Mouse (Mus musculus): ENCODE measurements around the gene Neurod2. TPM values are rescaled to one million over a fixed set of nuclear protein-coding genes. Genes with fewer than 3 reads are reported as not detected.

Neurod2 gene
- polyA plus RNA-seq, 1 experiment from 2014 or later, result 3.8 TPM

DNA sequence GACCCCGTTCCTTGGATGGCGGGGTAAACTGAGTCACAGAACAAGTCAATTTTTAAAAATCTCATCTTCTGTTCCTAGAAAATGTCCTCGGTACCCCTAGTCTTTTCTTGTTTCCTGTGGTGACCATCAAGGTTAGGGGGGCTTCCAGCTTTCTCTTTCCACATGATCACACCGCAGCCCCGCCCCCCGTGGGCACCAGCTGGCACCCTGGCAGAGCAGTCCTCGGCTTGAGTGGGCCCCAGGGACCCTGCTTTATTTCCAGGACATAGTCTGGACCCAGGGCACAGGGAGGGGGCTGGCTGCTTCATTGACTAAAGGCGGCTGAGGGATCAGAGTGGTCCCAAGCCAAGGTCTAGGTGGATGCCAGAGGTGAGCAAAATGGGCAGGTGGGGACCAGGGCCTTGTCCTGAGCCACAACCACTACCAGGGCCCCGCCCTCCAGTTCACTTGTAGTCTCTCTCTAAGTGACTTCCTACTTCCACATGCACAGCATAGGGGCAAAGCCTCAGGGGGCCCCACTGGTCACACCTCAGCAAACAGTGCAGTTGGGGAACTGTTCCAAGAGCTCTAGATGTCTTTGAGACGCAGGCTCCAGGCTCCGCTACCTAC is 10.3 kb upstream of the Neurod2 start:
- H3K36me3 ChIP-seq (ENCODE audit: control insufficient read depth, insufficient read depth, low read length), result no peaks in the 10 kb centered on the region
- H3K27me3 ChIP-seq (ENCODE audit: control insufficient read depth, insufficient read depth, low read length), result peaks cover 77% of the 10 kb centered on the region
- DNase-seq (ENCODE audit: low spot score) (no peak), ATAC-seq (replicated peaks; ENCODE audit: low FRiP score) (no peak)
- H3K4me2 ChIP-seq (ENCODE audit: low read depth, low read length, severe bottlenecking), result peak overlapping the region; percentile 81; the same call in 1 of the 2 replicates
- WGBS, result 7% methylated on average over 11 of the region's 11 CpGs
- no peaks in the 10 kb centered on the region for H3K9me3 ChIP-seq (ENCODE audit: control insufficient read depth, low read length)
- H3K9ac ChIP-seq (ENCODE audit: low read length), result no peak overlapping the region; the same call in 1 of the 2 replicates
- 0 out of 2 replicates have a peak overlapping the region, but pooled peaks have one; percentile 12 for H3K27ac ChIP-seq (ENCODE audit: low read depth, low read length)
- H3K4me3 ChIP-seq (ENCODE audit: low read depth, low read length), result no peak overlapping the region
- H3K4me1 ChIP-seq (replicated peaks; ENCODE audit: control insufficient read depth, insufficient read depth, low read length), result peaks cover 20% of the 10 kb centered on the region

DNA sequence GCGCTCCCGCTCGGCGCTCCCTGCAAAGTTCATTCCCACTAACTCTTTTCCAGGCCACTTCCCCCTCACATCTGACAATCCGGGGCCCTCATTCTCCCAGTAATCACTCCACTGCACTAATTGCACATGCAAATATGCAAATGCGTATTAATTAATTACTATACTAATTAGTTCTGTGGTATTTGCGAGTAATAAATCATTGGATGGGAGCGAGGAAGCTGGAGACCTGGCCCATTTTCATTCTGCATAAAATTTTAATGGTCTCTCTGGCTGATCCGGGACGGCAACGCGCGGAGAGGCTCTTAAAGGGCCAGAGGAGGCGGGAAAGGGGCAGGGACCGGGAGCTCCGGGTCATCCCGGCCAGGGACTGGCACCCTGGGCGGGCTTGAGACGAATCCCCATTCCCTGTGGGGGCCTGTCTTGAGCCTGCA is 9.6 kb upstream of the Neurod2 start:
- H3K27me3 ChIP-seq (ENCODE audit: control insufficient read depth, insufficient read depth, low read length), result peaks cover 84% of the 10 kb centered on the region
- H3K36me3 ChIP-seq (ENCODE audit: control insufficient read depth, insufficient read depth, low read length), result no peaks in the 10 kb centered on the region
- DNase-seq (ENCODE audit: low spot score) (no peak), ATAC-seq (replicated peaks; ENCODE audit: low FRiP score) (no peak)
- peak overlapping the region; percentile 81 for H3K4me2 ChIP-seq (ENCODE audit: low read depth, low read length, severe bottlenecking)
- H3K27ac ChIP-seq (ENCODE audit: low read depth, low read length), result no peak overlapping the region
- no peak overlapping the region; the same call in none of the 2 replicates for H3K9ac ChIP-seq (ENCODE audit: low read length)
- peak overlapping the region; percentile 48 for H3K4me3 ChIP-seq (ENCODE audit: low read depth, low read length)
- WGBS, result under 1% methylated on average over 19 of the region's 19 CpGs
- H3K4me1 ChIP-seq (replicated peaks; ENCODE audit: control insufficient read depth, insufficient read depth, low read length), result peaks cover 27% of the 10 kb centered on the region
- H3K9me3 ChIP-seq (ENCODE audit: control insufficient read depth, low read length), result no peaks in the 10 kb centered on the region

DNA sequence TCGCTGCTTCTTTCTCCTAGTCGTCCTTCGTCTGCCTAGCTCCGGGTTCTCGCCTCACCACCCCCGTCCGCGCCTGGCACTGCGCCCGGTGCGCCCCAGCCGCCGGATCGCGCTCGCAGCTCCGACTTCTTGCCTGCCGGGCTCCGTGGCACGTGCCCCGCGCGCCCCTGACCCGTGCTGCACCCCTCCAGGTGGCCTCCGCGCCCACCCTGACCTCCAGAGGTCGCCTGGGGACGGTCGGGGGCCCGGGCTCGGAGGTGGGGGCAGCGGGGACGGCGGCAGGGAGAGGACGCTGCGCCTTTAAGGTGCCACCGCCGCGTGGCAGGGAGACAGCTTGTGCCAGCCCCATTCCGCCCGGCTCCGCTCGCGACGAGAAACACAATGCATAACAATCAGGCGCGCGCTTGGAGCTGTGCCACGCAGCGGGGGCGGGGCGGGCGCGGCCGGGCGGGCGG is 9.1 kb upstream of the Neurod2 start:
- DNase-seq (ENCODE audit: low spot score) (peak; percentile 70), ATAC-seq (replicated peaks; ENCODE audit: low FRiP score) (no peak)
- WGBS, result under 1% methylated on average over 46 of the region's 57 CpGs
- Histone ChIP-seq H3K27ac (ENCODE audit: low read depth, low read length) (no peak overlapping the region), H3K36me3 (ENCODE audit: control insufficient read depth, insufficient read depth, low read length) (no peaks in the 10 kb centered on the region), H3K4me2 (ENCODE audit: low read depth, low read length, severe bottlenecking) (peak overlapping the region; percentile 81), H3K9me3 (ENCODE audit: control insufficient read depth, low read length) (no peaks in the 10 kb centered on the region), H3K4me1 (replicated peaks; ENCODE audit: control insufficient read depth, insufficient read depth, low read length) (peaks cover 29% of the 10 kb centered on the region), H3K27me3 (ENCODE audit: control insufficient read depth, insufficient read depth, low read length) (peaks cover 88% of the 10 kb centered on the region), H3K4me3 (ENCODE audit: low read depth, low read length) (peak overlapping the region; percentile 48), H3K9ac (ENCODE audit: low read length) (peak overlapping the region; percentile 43)

DNA sequence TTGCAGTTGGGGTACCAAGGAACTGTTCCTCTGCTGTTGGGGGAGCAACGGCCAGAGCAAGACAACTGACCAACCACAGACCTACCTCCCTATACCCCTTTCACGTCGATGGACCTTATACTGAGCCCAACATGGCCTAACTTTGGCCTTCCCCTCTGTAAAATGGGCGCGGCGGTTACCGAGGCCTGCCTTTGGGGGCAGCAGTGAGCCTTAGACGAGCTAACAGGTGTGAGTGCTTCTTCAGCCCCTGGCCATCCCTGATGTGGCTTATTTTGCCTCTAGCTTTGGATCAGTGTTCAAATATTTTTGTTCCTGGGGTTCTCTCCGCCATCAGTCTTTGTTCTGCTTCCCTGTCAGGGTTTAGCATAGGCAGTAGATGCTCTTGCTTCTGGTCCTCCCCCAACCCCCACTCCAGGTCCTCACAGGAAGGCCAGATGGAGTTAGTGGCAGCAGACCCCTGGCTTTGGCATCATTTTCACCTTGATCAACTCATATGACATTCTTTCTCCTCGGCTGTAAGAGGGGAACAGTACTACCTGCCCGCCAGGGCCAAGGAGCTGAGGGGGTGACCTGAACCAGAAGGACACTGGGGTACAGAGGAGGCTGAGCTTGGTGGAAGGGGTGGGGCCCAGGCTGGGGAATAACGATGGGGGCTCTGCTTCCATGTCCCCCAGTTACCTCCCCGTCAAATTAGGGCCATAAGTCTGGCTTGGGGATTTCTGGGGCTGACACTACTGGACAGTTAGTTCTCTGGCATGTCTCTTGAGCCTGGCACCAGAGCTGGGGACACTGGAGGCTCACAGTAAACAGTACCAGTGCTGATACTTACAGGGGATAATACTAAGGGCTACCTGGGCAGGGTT is 7.0 kb upstream of the Neurod2 start:
- peaks cover 97% of the 10 kb centered on the region for H3K27me3 ChIP-seq (ENCODE audit: control insufficient read depth, insufficient read depth, low read length)
- DNase-seq (ENCODE audit: low spot score), result no peak
- H3K9ac ChIP-seq (ENCODE audit: low read length), result no peak overlapping the region
- H3K27ac ChIP-seq (ENCODE audit: low read depth, low read length), result no peak overlapping the region
- peaks cover 23% of the 10 kb centered on the region for H3K4me1 ChIP-seq (replicated peaks; ENCODE audit: control insufficient read depth, insufficient read depth, low read length)
- no peaks in the 10 kb centered on the region for H3K36me3 ChIP-seq (ENCODE audit: control insufficient read depth, insufficient read depth, low read length)
- 19% methylated on average over 13 of the region's 13 CpGs for WGBS
- no peak for ATAC-seq (replicated peaks; ENCODE audit: low FRiP score)
- H3K9me3 ChIP-seq (ENCODE audit: control insufficient read depth, low read length), result no peaks in the 10 kb centered on the region
- no peak overlapping the region for H3K4me2 ChIP-seq (ENCODE audit: low read depth, low read length, severe bottlenecking)
- H3K4me3 ChIP-seq (ENCODE audit: low read depth, low read length), result no peak overlapping the region

DNA sequence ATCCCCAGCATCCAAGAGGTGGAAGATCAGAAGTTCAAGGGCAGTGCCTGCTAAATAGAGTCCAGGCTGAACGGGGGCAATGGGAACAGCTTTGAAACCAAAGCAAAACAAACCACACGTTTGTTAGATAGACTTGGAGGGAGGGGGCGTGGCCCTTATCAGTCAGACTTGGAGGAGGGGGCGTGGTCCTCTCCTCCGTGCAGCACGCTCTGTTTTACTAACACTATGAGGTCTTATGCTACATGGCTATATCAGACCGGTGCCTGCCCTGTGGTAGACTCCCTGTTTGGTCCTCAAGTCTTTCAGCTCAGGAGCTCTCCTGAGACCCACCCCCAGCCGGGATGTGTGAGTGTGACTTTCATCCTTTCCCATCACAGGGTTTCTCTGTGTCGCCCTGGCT is 5.8 kb upstream of the Neurod2 start:
- Histone ChIP-seq H3K9ac (ENCODE audit: low read length) (no peak overlapping the region), H3K27me3 (ENCODE audit: control insufficient read depth, insufficient read depth, low read length) (peaks cover 99% of the 10 kb centered on the region), H3K4me1 (replicated peaks; ENCODE audit: control insufficient read depth, insufficient read depth, low read length) (peaks cover 22% of the 10 kb centered on the region), H3K9me3 (ENCODE audit: control insufficient read depth, low read length) (no peaks in the 10 kb centered on the region), H3K4me2 (ENCODE audit: low read depth, low read length, severe bottlenecking) (no peak overlapping the region), H3K4me3 (ENCODE audit: low read depth, low read length) (no peak overlapping the region), H3K27ac (ENCODE audit: low read depth, low read length) (no peak overlapping the region), H3K36me3 (ENCODE audit: control insufficient read depth, insufficient read depth, low read length) (no peaks in the 10 kb centered on the region)
- no peak for DNase-seq (ENCODE audit: low spot score)
- WGBS, result 7% methylated on average over 9 of the region's 9 CpGs
- no peak for ATAC-seq (replicated peaks; ENCODE audit: low FRiP score)

DNA sequence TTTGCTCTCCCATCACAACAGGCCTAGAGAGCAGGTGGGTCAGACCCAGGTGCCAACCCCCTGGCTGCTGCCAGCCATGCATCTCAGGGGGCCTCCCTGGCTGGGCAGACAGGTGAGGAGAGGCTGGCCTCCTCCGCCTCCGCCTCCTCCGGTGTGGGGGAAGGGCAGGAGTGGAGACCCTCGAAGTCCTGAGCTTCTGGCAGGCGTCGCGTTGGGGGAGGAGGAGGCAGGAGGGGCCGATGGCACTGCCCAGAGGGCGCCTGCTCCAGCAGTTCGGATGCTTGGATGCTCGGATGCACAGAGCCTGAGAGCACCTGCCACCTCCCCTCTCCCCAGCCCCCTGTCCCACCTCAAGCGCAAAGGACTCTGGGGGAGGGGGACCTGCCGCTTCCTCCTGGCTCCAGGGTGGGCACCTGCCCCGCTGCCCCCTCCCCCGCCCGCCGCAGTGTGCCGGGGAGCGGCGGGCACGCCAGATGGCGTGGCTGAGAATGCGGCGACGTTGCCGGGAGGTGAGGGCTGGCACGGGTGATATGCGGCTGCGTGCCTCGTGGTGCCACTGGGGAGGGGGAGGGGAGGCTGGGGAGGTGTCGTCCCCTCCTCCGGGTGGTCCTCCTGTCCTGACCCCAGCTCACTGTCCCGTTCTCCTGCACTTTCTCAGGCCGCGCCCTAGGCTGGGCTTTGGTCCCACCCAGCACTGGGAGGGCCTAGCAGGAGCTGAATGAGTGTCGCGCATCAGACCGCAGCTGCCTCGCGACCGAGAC is 4.7 kb upstream of the Neurod2 start:
- Histone ChIP-seq H3K27me3 (ENCODE audit: control insufficient read depth, insufficient read depth, low read length) (peaks cover 99% of the 10 kb centered on the region), H3K4me3 (ENCODE audit: low read depth, low read length) (peak overlapping the region; percentile 10; the same call in 1 of the 2 replicates), H3K4me2 (ENCODE audit: low read depth, low read length, severe bottlenecking) (peak overlapping the region; percentile 34), H3K9me3 (ENCODE audit: control insufficient read depth, low read length) (no peaks in the 10 kb centered on the region), H3K36me3 (ENCODE audit: control insufficient read depth, insufficient read depth, low read length) (no peaks in the 10 kb centered on the region), H3K9ac (ENCODE audit: low read length) (no peak overlapping the region), H3K4me1 (replicated peaks; ENCODE audit: control insufficient read depth, insufficient read depth, low read length) (peaks cover 15% of the 10 kb centered on the region), H3K27ac (ENCODE audit: low read depth, low read length) (no peak overlapping the region)
- ATAC-seq (replicated peaks; ENCODE audit: low FRiP score) (peak; percentile 27; the same call in 1 of the 2 replicates), DNase-seq (ENCODE audit: low spot score) (no peak)
- WGBS, result 1% methylated on average over 38 of the region's 41 CpGs

DNA sequence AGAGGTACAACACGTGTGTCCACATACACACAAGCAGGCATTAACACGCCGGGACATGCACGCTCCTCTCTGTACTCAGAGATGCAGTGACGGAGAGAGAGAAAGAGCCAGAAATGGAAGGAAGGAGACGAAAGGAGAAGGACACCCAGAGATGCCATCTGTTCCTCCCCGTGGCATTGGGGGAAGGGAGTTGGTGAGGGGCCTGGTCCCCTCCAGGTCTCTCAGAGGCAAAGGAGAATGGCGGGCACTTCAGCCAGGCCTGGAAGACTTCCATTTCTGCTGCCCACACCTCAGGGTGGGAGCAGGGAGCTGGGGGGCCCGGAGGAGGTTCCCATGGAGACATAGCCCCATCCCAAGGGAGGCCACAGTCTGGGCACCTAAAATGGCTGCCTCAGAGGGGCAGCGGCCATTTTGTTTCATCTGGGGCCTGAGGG is 3.8 kb upstream of the Neurod2 start:
- Histone ChIP-seq H3K9me3 (ENCODE audit: control insufficient read depth, low read length) (no peaks in the 10 kb centered on the region), H3K36me3 (ENCODE audit: control insufficient read depth, insufficient read depth, low read length) (no peaks in the 10 kb centered on the region), H3K9ac (ENCODE audit: low read length) (no peak overlapping the region), H3K4me2 (ENCODE audit: low read depth, low read length, severe bottlenecking) (no peak overlapping the region), H3K4me1 (replicated peaks; ENCODE audit: control insufficient read depth, insufficient read depth, low read length) (peaks cover 12% of the 10 kb centered on the region), H3K27me3 (ENCODE audit: control insufficient read depth, insufficient read depth, low read length) (peaks cover 99% of the 10 kb centered on the region), H3K27ac (ENCODE audit: low read depth, low read length) (no peak overlapping the region), H3K4me3 (ENCODE audit: low read depth, low read length) (no peak overlapping the region)
- WGBS, result 72% methylated on average over 10 of the region's 10 CpGs
- DNase-seq (ENCODE audit: low spot score), result no peak
- ATAC-seq (replicated peaks; ENCODE audit: low FRiP score), result no peak

DNA sequence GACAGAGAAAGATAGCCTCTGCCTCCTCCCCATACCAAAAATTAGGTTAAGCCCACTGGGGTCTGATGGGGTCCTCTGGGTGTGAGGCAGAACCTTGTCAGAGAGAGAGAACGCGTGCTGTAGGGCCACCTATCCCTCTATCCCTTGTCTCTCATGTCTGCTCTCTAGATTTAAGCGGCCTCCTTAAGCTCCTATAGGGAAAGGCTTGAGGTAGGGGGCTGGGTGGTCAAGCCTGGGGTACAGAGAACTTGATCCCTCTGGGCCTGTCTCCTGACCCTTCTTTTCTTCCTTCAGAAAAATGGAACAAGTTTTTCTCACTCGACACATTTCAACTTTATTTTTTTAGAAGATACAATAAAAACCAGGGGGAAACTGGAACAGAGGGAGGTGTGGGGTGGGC is 3.4 kb upstream of the Neurod2 start:
- Histone ChIP-seq H3K36me3 (ENCODE audit: control insufficient read depth, insufficient read depth, low read length) (no peaks in the 10 kb centered on the region), H3K4me2 (ENCODE audit: low read depth, low read length, severe bottlenecking) (no peak overlapping the region), H3K9me3 (ENCODE audit: control insufficient read depth, low read length) (no peaks in the 10 kb centered on the region), H3K27me3 (ENCODE audit: control insufficient read depth, insufficient read depth, low read length) (peaks cover 99% of the 10 kb centered on the region), H3K4me3 (ENCODE audit: low read depth, low read length) (no peak overlapping the region), H3K4me1 (replicated peaks; ENCODE audit: control insufficient read depth, insufficient read depth, low read length) (peaks cover 13% of the 10 kb centered on the region), H3K27ac (ENCODE audit: low read depth, low read length) (no peak overlapping the region), H3K9ac (ENCODE audit: low read length) (no peak overlapping the region)
- DNase-seq (ENCODE audit: low spot score), result no peak
- 86% methylated on average over 4 of the region's 4 CpGs for WGBS
- ATAC-seq (replicated peaks; ENCODE audit: low FRiP score), result no peak

Data from forebrain, embryonic 11.5 days (tissue).